Mouse (Mus musculus): ENCODE data around the gene Rasgrf1. TPM values are rescaled to one million over a fixed set of nuclear protein-coding genes. Genes with fewer than 3 reads are reported as not detected.
A peak's percentile ranks its signal among the peaks of the same experiment; 100 is the strongest.
"Not testable (repeated sequence)": the region's sequence is repeated elsewhere in the genome, so short reads cannot be mapped to it uniquely, and the experiment has no call there.

Rasgrf1 gene
- polyA plus RNA-seq, 1 experiment from 2014 or later, result 1.1 TPM

GRCm38 (mm10) chr9:90060932-90061331 lies 151.2 kb downstream of the Rasgrf1 start:
- not testable (repeated sequence) for H3K27ac ChIP-seq (replicated peaks); H3K9ac ChIP-seq; ATAC-seq (ENCODE audit: insufficient number of reproducible peaks, low FRiP score, low TSS enrichment, low read depth); H3K4me1 ChIP-seq; H3K36me3 ChIP-seq; H3K4me3 ChIP-seq (replicated peaks); H3K9me3 ChIP-seq (replicated peaks); H3K4me2 ChIP-seq (replicated peaks); H3K27me3 ChIP-seq
- WGBS, result 87% methylated on average over 5 of the region's 5 CpGs

DNA sequence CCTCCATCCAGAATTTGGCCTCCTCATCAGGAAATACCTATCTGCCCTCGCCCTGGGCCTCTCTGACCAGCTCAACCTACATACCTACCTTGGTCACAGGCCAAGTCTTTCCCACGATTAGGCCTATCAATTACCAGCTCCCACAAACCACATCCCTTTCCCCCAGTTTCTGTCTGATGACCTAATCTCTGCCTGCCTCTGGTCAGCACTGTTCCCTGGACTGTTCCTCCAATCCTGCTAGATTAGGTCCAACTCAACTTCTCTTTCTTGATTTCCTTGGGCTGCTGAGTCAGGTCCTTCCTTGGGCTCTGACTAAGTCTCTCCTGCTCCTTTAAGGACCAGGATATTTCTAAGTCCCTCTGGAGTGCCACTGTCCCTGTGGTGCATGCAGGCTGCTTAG lies 157.6 kb downstream of the Rasgrf1 start:
- H3K4me2 ChIP-seq (replicated peaks), result no peak overlapping the region
- H3K9ac ChIP-seq, result no peak overlapping the region
- H3K4me1 ChIP-seq, result 0 out of 2 replicates have a peak, but pooled peaks cover 4% of the 10 kb centered on the region
- no peaks in the 10 kb centered on the region for H3K9me3 ChIP-seq (replicated peaks)
- H3K4me3 ChIP-seq (replicated peaks), result no peak overlapping the region
- 69% methylated on average over 2 of the region's 2 CpGs for WGBS
- no peaks in the 10 kb centered on the region for H3K36me3 ChIP-seq
- H3K27ac ChIP-seq (replicated peaks), result no peak overlapping the region
- H3K27me3 ChIP-seq, result no peaks in the 10 kb centered on the region
- ATAC-seq (ENCODE audit: insufficient number of reproducible peaks, low FRiP score, low TSS enrichment, low read depth), result no peak

DNA sequence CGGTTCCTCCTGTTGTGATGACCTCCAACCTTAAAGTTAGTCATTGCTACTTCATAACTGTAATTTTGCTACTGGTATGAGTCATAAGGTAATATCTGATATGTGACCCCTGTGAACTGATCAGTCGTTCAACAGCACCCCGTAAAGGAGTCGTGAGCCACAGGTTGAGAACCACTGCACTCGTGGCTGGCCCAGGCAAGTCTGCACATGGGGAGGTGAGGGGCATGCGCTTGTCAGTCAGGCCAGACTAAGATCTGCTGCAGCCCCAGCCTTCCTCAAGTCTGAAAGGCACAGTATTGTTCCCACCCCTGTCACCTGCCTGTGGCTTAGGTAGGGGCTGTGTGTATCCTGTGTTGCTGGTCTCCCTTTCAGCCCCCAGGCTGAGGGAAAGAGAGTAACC lies 159.1 kb downstream of the Rasgrf1 start:
- H3K9ac ChIP-seq, result no peak overlapping the region
- H3K9me3 ChIP-seq (replicated peaks), result no peaks in the 10 kb centered on the region
- peak overlapping the region; percentile 13; the same call in 1 of the 2 replicates for H3K27ac ChIP-seq (replicated peaks)
- H3K27me3 ChIP-seq, result no peaks in the 10 kb centered on the region
- 0 out of 2 replicates have a peak, but pooled peaks cover 4% of the 10 kb centered on the region for H3K4me1 ChIP-seq
- no peaks in the 10 kb centered on the region for H3K36me3 ChIP-seq
- no peak overlapping the region for H3K4me2 ChIP-seq (replicated peaks)
- no peak for ATAC-seq (ENCODE audit: insufficient number of reproducible peaks, low FRiP score, low TSS enrichment, low read depth)
- H3K4me3 ChIP-seq (replicated peaks), result no peak overlapping the region
- 72% methylated on average over 6 of the region's 6 CpGs for WGBS

GRCm38 (mm10) chr9:90069485-90069884 lies 159.8 kb downstream of the Rasgrf1 start:
- Histone ChIP-seq H3K9me3 (replicated peaks) (no peaks in the 10 kb centered on the region), H3K4me2 (replicated peaks) (no peak overlapping the region), H3K4me1 (0 out of 2 replicates have a peak, but pooled peaks cover 4% of the 10 kb centered on the region), H3K27me3 (no peaks in the 10 kb centered on the region), H3K36me3 (no peaks in the 10 kb centered on the region), H3K9ac (no peak overlapping the region), H3K4me3 (replicated peaks) (no peak overlapping the region), H3K27ac (replicated peaks) (peak overlapping the region; percentile 13; the same call in 1 of the 2 replicates)
- WGBS, result 51% methylated on average over 7 of the region's 7 CpGs
- ATAC-seq (ENCODE audit: insufficient number of reproducible peaks, low FRiP score, low TSS enrichment, low read depth), result peak; percentile 63; the same call in 1 of the 2 replicates

DNA sequence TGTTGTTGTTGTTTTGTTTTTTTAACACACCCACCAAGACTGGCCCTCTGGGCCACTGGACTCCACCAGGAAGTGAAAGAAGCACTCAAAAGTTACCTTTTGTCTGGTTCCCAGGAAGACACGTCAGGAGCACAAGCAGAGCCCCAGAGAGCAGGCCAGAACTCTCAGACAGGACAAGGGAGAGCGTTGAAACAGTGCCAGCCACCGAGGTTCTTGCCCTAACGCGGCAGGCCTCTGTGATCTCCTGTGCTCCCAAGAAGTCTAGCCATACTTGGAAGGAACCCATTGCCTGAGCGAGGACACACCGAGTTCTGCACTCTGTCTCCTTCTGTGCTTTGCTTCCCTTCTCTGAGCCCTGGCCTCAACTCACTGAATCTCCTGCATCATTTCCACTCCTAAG lies 160.5 kb downstream of the Rasgrf1 start:
- Histone ChIP-seq H3K27me3 (no peaks in the 10 kb centered on the region), H3K4me3 (replicated peaks) (no peak overlapping the region), H3K36me3 (no peaks in the 10 kb centered on the region), H3K4me2 (replicated peaks) (no peak overlapping the region), H3K4me1 (0 out of 2 replicates have a peak, but pooled peaks cover 4% of the 10 kb centered on the region), H3K9me3 (replicated peaks) (no peaks in the 10 kb centered on the region), H3K9ac (no peak overlapping the region), H3K27ac (replicated peaks) (no peak overlapping the region)
- ATAC-seq (ENCODE audit: insufficient number of reproducible peaks, low FRiP score, low TSS enrichment, low read depth), result no peak
- WGBS, result 66% methylated on average over 7 of the region's 7 CpGs

DNA sequence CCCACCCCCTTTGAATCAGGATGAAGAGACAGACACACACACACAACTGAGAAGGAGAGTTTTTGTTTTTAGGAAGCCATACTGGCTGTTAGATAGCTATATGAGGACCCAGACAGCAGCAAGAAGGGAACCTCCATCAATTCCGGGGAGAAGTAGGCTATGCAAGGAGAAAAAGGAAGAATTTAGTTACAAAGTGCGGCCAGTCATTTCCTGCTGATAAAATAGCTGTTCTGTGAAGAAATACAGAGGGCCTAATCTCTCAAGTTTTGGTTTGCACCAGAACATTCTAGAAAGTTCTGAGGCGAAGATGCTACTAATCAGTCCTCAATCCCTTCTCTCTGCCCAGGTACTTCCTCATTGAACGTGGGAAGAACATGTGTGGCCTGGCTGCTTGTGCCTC lies 165.6 kb downstream of the Rasgrf1 start:
- Histone ChIP-seq H3K4me1 (no peaks in the 10 kb centered on the region), H3K9me3 (replicated peaks) (no peaks in the 10 kb centered on the region), H3K4me2 (replicated peaks) (no peak overlapping the region), H3K36me3 (no peaks in the 10 kb centered on the region), H3K4me3 (replicated peaks) (no peak overlapping the region), H3K27ac (replicated peaks) (no peak overlapping the region), H3K9ac (no peak overlapping the region), H3K27me3 (no peaks in the 10 kb centered on the region)
- no peak for ATAC-seq (ENCODE audit: insufficient number of reproducible peaks, low FRiP score, low TSS enrichment, low read depth)
- WGBS, result 74% methylated on average over 4 of the region's 4 CpGs

DNA sequence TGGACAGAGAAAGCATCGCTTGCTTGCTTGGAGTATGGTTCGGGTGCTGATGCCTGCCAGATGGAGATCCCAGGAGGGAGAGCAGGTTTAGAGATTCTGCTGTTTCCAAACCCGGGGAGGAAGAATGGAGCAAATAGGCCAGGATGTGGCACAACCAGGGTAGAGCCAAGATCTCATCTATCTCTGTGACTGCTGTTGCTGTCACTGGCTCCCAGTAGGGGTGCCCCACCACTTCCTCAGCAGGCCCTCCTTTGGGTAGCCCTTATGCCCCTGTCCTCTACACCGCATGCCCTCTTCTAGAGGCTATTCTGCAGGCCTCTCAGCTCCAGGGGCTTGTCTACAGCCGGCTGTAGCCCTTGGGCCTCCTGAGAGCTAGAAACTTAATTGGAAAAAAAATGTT lies 166.4 kb downstream of the Rasgrf1 start:
- Histone ChIP-seq H3K9ac (no peak overlapping the region), H3K27ac (replicated peaks) (no peak overlapping the region), H3K9me3 (replicated peaks) (no peaks in the 10 kb centered on the region), H3K36me3 (no peaks in the 10 kb centered on the region), H3K4me2 (replicated peaks) (no peak overlapping the region), H3K4me1 (no peaks in the 10 kb centered on the region), H3K27me3 (no peaks in the 10 kb centered on the region), H3K4me3 (replicated peaks) (no peak overlapping the region)
- 83% methylated on average over 5 of the region's 5 CpGs for WGBS
- ATAC-seq (ENCODE audit: insufficient number of reproducible peaks, low FRiP score, low TSS enrichment, low read depth), result no peak

Other genes starting within 250 kb of the Rasgrf1 start
- 148 and 157 TPM in 2 replicates for gene Tmed3, start 204.8 kb upstream of the Rasgrf1 start, polyA plus RNA-seq (2015; fragmentation: Nextera tagmentation; extraction: Ambion mirVana)
- 0.04 TPM in 1 of 2 replicates, not detected in the other for gene Ankrd34c, start 171.4 kb upstream of the Rasgrf1 start, polyA plus RNA-seq (2015; fragmentation: Nextera tagmentation; extraction: Ambion mirVana)
- 58.9 and 67.1 TPM in 2 replicates for gene Ctsh, start 144.2 kb downstream of the Rasgrf1 start, polyA plus RNA-seq (2015; fragmentation: Nextera tagmentation; extraction: Ambion mirVana)
- gene Morf4l1, start 204.9 kb downstream of the Rasgrf1 start, polyA plus RNA-seq (2015; fragmentation: Nextera tagmentation; extraction: Ambion mirVana), result 429 and 455 TPM in 2 replicates

Data from embryonic facial prominence, embryonic 15.5 days (tissue).